Mouse (Mus musculus) layer of hippocampus, adult 8-10 months (tissue): ENCODE results near the gene Txndc17. TPM values are rescaled to one million over a fixed set of nuclear protein-coding genes. Genes with fewer than 3 reads are reported as not detected.

Experiments used
- DNase-seq, 2 experiments: peaks; one replicate each; pipeline ENCODE4 v3.0.0; 2022; ENCODE audit warnings: low spot score in 2 of 2
- total RNA-seq, 4 experiments: library from RNA; stranded (reverse); gene quantifications; 2 replicates each; pipeline ENCODE4 v1.2.4; 2022

Gene Txndc17
- total RNA-seq, 4 experiments from 2014 or later = 26.9 to 33.8 (median 29.7) TPM

GRCm38 (mm10) chr11:72223414-72223813 is 16.1 kb downstream of the Txndc17 start:
- no peak for DNase-seq

GRCm38 (mm10) chr11:72224865-72225264 is 17.5 kb downstream of the Txndc17 start:
- peak in 1 of 2 experiments; percentile 88 for DNase-seq

- no peak for DNase-seq
Observed at GRCm38 (mm10) chr11:72226020-72226791, 18.9 kb downstream of the Txndc17 start.

GRCm38 (mm10) chr11:72226901-72227300 is 19.6 kb downstream of the Txndc17 start:
- no peak for DNase-seq

GRCm38 (mm10) chr11:72228513-72228912 is 21.2 kb downstream of the Txndc17 start:
- DNase-seq = no peak

- DNase-seq = no peak
Observed at GRCm38 (mm10) chr11:72232068-72232467, 24.7 kb downstream of the Txndc17 start.

- no peak for DNase-seq
Observed at GRCm38 (mm10) chr11:72232991-72233390, 25.6 kb downstream of the Txndc17 start.

GRCm38 (mm10) chr11:72234013-72234412 is 26.7 kb downstream of the Txndc17 start:
- DNase-seq = peak; percentile 65 to 71

GRCm38 (mm10) chr11:72240062-72240860 is 32.9 kb downstream of the Txndc17 start:
- no peak for DNase-seq

- DNase-seq = no peak
Observed at GRCm38 (mm10) chr11:72245196-72245753, 37.9 kb downstream of the Txndc17 start.

- DNase-seq = no peak
Observed at GRCm38 (mm10) chr11:72255629-72256028, 48.3 kb downstream of the Txndc17 start.

GRCm38 (mm10) chr11:72256441-72256840 is 49.1 kb downstream of the Txndc17 start:
- DNase-seq = no peak

Other genes with a start within 250 kb of the Txndc17 start
- not detected for gene Aipl1, start 170.0 kb upstream of the Txndc17 start, total RNA-seq
- gene Pimreg, start 165.5 kb upstream of the Txndc17 start, total RNA-seq = under 1 TPM in 2 of 4 experiments, not detected in 2; 0.58 to 0.77 TPM
- gene Pitpnm3, start 71.8 kb upstream of the Txndc17 start, total RNA-seq = 10 to 100 TPM; 30.5 to 46.8 (median 35.3) TPM
- gene Gm43951, start 707 bp upstream of the Txndc17 start, total RNA-seq = 10 to 100 TPM; 11.2 to 13.3 (median 12.2) TPM
- gene 4933427D14Rik, start 88 bp upstream of the Txndc17 start, total RNA-seq = 10 to 100 TPM; 24.7 to 35.6 (median 30.4) TPM
- gene Med31, start 8.0 kb downstream of the Txndc17 start, total RNA-seq = 10 to 100 TPM; 13.1 to 16.1 (median 13.7) TPM
- 1 to 10 TPM; 6.2 to 9.8 (median 7.9) TPM for gene Slc13a5, start 59.7 kb downstream of the Txndc17 start, total RNA-seq
- 10 to 100 TPM in 2 of 4 experiments, 1 to 10 TPM in 2; 7.5 to 16.5 (median 10.7) TPM for gene Xaf1, start 94.1 kb downstream of the Txndc17 start, total RNA-seq
- gene Fbxo39, start 106.9 kb downstream of the Txndc17 start, total RNA-seq = not detected
- gene Tekt1, start 154.9 kb downstream of the Txndc17 start, total RNA-seq = 1 to 10 TPM; 1.7 to 3.8 (median 3.3) TPM
- 1 to 10 TPM; 1.3 to 3.9 (median 2.0) TPM for gene Smtnl2, start 204.2 kb downstream of the Txndc17 start, total RNA-seq
- under 1 TPM in 1 of 4 experiments, not detected in 3; 0.23 TPM for gene Ggt6, start 228.0 kb downstream of the Txndc17 start, total RNA-seq
- 10 to 100 TPM; 55.2 to 64.5 (median 57.8) TPM for gene Mybbp1a, start 233.8 kb downstream of the Txndc17 start, total RNA-seq